Mouse (Mus musculus) midbrain, embryonic 16.5 days (tissue): ENCODE results near the gene Hacd4. TPM values are rescaled to one million over a fixed set of nuclear protein-coding genes. Genes with fewer than 3 reads are reported as not detected.
A peak's percentile ranks its signal among the peaks of the same experiment; 100 is the strongest.
"Not testable (repeated sequence)": the region's sequence is repeated elsewhere in the genome, so short reads cannot be mapped to it uniquely, and the experiment has no call there.

ENCODE experiments used
- ATAC-seq: fragments of 200-750 bp; cut with Nextera tagmentation; 2 replicates; pipeline ENCODE4 v1.8.0; 2017; ENCODE audit warnings: moderate TSS enrichment
- H3K27ac ChIP-seq: fragments of 300-500 bp; sonication (generic); 2 replicates; pipeline ENCODE4 v1.5.1; 2014; ENCODE audit warnings: mild to moderate bottlenecking, low read length, mixed read lengths
- H3K27me3 ChIP-seq: fragments of 300-500 bp; sonication (generic); 2 replicates; pipeline ENCODE4 v1.6.1; 2014; ENCODE audit warnings: low read depth, low read length, mixed read lengths; ENCODE audit not compliant: control insufficient read depth, insufficient read depth
- H3K36me3 ChIP-seq: fragments of 300-500 bp; sonication (generic); 2 replicates; pipeline ENCODE4 v1.6.1; 2014; ENCODE audit warnings: mild to moderate bottlenecking, low read length, moderate library complexity, mixed read lengths; ENCODE audit not compliant: control insufficient read depth, insufficient read depth
- H3K4me1 ChIP-seq: fragments of 300-500 bp; sonication (generic); 2 replicates; pipeline ENCODE4 v1.6.1; 2014; ENCODE audit warnings: mild to moderate bottlenecking, low read length, mixed read lengths; ENCODE audit not compliant: control insufficient read depth, insufficient read depth
- H3K4me2 ChIP-seq: fragments of 300-500 bp; sonication (generic); 2 replicates; pipeline ENCODE4 v1.6.1; 2014; ENCODE audit warnings: mild to moderate bottlenecking, low read length, mixed read lengths
- H3K4me3 ChIP-seq: fragments of 300-500 bp; sonication (generic); 2 replicates; pipeline ENCODE4 v1.5.1; 2014; ENCODE audit warnings: low read depth, mild to moderate bottlenecking, low read length, moderate library complexity, mixed read lengths
- H3K9ac ChIP-seq: fragments of 300-500 bp; sonication (generic); 2 replicates; pipeline ENCODE4 v1.6.1; 2014; ENCODE audit warnings: low read depth, low read length, mixed read lengths
- H3K9me3 ChIP-seq: fragments of 300-500 bp; sonication (generic); replicated peaks from 2 replicates; pipeline ENCODE4 v1.6.1; 2014; ENCODE audit warnings: mild to moderate bottlenecking, low read length, mixed read lengths; ENCODE audit not compliant: control insufficient read depth, poor library complexity, severe bottlenecking
- WGBS: fragments of 180-500 bp; shearing (Covaris S2); extraction: QIAGEN DNeasy Blood & Tissue Kit; methylation state at CpG from one replicate; pipeline ENCODE4 v1.1.7; 2014; 5-methylcytosine and 5-hydroxymethylcytosine counted together
- polyA plus RNA-seq: library from polyadenylated mRNA; unstranded; fragments of >200 nt; fragmentation: Nextera tagmentation; extraction: Ambion mirVana; gene quantifications from 2 replicates; pipeline ENCODE4 v1.2.1, GENCODE M21; 2015

Hacd4 gene
- polyA plus RNA-seq, 1 experiment from 2014 or later, result 3.8 TPM

DNA sequence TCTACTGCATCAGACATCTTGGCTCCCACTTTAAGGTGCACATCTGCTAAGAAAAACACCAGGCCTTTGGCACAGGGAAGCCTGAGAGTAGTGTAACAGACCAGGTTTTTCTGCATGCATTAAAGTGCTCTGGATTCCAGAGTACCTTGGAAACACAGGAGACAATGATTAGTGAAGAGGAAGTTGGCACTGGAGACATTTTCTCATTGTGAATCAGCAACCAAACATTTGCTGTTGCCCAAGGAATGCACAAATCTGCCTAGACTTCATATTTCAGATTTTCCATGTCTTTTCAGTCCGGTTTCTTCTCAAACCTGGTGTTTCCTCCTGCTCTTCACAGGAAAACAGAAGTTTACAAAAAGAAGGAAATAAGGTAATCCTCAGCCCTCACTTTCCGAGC, 26.4 kb downstream of the Hacd4 start:
- Histone ChIP-seq H3K4me3 (no peak overlapping the region), H3K27me3 (no peaks in the 10 kb centered on the region), H3K36me3 (peaks cover under 1% of the 10 kb centered on the region; the same call in 1 of the 2 replicates), H3K9me3 (no peaks in the 10 kb centered on the region), H3K9ac (no peak overlapping the region), H3K4me1 (no peaks in the 10 kb centered on the region), H3K4me2 (no peak overlapping the region), H3K27ac (no peak overlapping the region)
- 89% methylated on average over 2 of the region's 2 CpGs for WGBS
- no peak for ATAC-seq

DNA sequence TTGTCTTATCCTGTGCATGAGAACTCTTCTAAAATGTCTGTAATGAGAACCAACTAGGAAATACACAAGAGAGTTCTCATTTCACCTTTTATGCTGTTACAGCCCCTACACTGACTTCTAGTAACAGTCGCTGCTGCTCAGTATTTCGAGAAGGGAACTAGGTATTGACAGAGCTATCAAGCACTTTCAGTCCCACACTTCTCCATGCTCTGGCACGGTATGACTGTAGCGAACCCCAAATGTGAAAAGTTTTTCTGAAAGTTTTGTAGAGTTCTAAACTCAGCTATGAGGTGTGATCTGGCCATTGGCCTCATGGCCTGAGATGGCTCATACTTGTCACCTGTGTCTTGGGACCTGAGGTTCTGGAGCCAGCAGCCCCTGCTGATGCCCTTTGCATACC, 29.4 kb downstream of the Hacd4 start:
- Histone ChIP-seq H3K36me3 (peaks cover 3% of the 10 kb centered on the region; the same call in 1 of the 2 replicates), H3K4me3 (no peak overlapping the region), H3K4me1 (0 out of 2 replicates have a peak, but pooled peaks cover 2% of the 10 kb centered on the region), H3K9me3 (no peaks in the 10 kb centered on the region), H3K9ac (no peak overlapping the region), H3K27ac (no peak overlapping the region), H3K4me2 (no peak overlapping the region), H3K27me3 (no peaks in the 10 kb centered on the region)
- ATAC-seq, result no peak
- WGBS, result 95% methylated on average over 4 of the region's 4 CpGs

DNA sequence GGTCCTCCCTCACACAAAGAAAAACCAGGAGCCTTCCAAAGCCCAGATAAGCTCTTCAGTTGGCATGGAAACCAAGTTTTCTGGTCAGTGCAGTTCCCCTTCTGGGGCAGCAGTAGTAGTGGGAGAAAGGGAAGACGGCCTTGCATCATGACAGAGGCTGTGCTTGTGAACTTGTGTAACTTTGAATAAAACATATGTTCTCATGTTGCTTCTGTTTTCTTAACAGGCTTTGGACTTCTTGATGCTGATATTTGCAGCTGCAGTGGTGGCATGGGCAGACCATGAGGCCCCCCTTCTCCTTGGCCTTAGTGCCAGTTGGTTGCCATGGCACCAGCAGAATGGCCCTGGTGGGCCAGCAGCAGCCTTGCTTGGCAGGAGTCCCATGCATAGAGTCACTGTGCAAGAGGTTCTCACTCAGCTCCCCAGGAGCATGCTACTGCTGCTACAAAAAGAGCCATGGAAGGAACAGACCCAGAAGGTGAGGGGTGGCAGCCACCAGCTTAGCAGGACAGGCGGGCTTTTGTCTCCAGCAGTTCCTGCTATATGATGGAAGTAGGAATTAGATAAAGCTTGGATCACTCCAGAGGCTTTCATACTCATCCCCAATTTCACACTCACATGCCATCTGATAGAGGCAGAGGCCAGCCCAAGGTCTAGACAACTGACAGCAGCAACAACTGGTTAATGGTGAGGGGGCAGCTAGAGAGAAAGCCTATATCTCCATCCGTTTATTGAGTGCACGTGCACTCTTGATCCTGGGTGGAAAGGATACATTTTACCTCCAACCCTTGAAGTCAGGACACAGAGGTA, 31.6 kb downstream of the Hacd4 start:
- peak; percentile 98 for ATAC-seq
- peaks cover 3% of the 10 kb centered on the region; the same call in 1 of the 2 replicates for H3K36me3 ChIP-seq
- H3K4me3 ChIP-seq, result no peak overlapping the region
- no peak overlapping the region for H3K9ac ChIP-seq
- WGBS, result 45% methylated on average over 4 of the region's 4 CpGs
- no peaks in the 10 kb centered on the region for H3K27me3 ChIP-seq
- 0 out of 2 replicates have a peak, but pooled peaks cover 2% of the 10 kb centered on the region for H3K4me1 ChIP-seq
- H3K4me2 ChIP-seq, result no peak overlapping the region
- H3K9me3 ChIP-seq, result no peaks in the 10 kb centered on the region
- H3K27ac ChIP-seq, result 0 out of 2 replicates have a peak overlapping the region, but pooled peaks have one; percentile 24

DNA sequence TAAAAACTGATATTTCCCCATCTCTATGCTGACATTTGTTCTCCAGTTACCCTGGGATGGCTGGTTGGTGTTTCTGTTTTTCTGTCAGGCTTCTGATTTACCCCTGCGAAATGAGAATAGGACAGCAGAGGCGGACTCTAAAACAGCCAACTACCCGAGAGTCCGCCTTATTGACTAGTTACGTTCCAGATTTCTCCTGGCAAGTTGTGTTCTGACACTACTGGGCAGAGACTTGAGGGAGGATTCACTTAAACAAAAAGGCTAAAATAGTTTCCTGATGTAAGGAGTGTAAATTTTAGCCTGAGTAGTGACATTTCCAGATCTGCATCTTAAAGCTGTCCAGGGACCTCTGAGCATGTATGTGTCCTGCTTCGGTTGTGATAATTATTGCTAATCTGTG, 35.8 kb downstream of the Hacd4 start:
- H3K4me1 ChIP-seq, result 0 out of 2 replicates have a peak, but pooled peaks cover 2% of the 10 kb centered on the region
- H3K9ac ChIP-seq, result no peak overlapping the region
- no peaks in the 10 kb centered on the region for H3K27me3 ChIP-seq
- H3K4me2 ChIP-seq, result no peak overlapping the region
- 90% methylated on average over 6 of the region's 6 CpGs for WGBS
- H3K36me3 ChIP-seq, result peaks cover 3% of the 10 kb centered on the region; the same call in 1 of the 2 replicates
- no peak for ATAC-seq
- H3K27ac ChIP-seq, result no peak overlapping the region
- H3K9me3 ChIP-seq, result no peaks in the 10 kb centered on the region
- H3K4me3 ChIP-seq, result no peak overlapping the region

DNA sequence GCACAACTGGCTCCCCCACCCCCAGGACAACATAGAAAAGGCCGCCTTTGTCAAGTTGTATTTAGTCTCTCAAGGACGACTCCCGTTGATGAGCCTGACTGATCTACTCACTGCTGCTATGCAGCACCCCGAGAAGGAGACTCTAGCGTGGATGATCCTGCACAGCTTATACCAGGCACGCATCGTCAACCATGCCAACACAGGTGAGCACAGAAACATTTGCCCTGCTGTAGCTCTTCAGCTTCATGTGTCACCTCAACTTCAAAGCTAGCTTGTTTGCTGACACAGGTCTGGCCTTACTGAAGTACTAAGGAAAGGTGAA, 37.8 kb downstream of the Hacd4 start:
- Histone ChIP-seq H3K36me3 (no peaks in the 10 kb centered on the region), H3K27me3 (no peaks in the 10 kb centered on the region), H3K27ac (no peak overlapping the region), H3K9me3 (no peaks in the 10 kb centered on the region), H3K4me3 (no peak overlapping the region), H3K4me1 (no peaks in the 10 kb centered on the region), H3K4me2 (no peak overlapping the region), H3K9ac (no peak overlapping the region)
- ATAC-seq, result no peak
- 84% methylated on average over 7 of the region's 7 CpGs for WGBS

DNA sequence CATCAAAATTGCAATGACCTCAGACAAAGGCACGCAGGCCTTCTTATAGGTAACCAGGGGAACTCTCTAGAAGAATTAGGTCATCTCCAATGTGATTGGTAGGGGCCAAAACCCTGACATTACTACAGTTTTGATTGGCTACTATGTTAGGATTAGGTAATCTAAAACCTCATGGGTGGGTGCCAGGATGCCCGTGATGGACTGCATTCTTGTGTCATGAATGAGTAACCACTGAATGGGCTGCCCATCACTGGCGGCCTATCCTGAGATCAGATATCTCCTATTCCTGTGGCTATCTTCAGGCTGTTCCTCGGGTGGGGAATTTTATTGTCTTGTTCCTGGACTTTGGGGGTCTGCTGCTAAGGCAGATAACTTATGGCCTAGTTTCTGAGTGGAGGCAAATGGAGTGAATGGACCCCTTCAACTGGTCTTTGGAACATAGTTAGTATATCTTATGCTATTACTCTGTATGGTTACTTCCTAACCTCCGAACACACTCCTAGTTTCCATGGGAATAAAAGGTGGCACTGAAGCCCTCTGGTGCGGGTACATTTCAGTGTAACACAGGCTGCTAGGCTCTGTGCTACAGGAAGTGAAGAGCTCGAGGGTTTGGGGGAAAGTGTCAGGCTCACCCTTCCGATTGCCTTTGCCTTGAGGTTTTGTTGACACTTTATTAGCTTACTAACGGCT, 38.3 kb downstream of the Hacd4 start:
- H3K9ac ChIP-seq, result no peak overlapping the region
- no peaks in the 10 kb centered on the region for H3K27me3 ChIP-seq
- 90% methylated on average over 9 of the region's 9 CpGs for WGBS
- H3K4me3 ChIP-seq, result no peak overlapping the region
- H3K36me3 ChIP-seq, result no peaks in the 10 kb centered on the region
- no peak overlapping the region for H3K4me2 ChIP-seq
- ATAC-seq, result no peak
- no peak overlapping the region for H3K27ac ChIP-seq
- no peaks in the 10 kb centered on the region for H3K4me1 ChIP-seq
- H3K9me3 ChIP-seq, result no peaks in the 10 kb centered on the region

DNA sequence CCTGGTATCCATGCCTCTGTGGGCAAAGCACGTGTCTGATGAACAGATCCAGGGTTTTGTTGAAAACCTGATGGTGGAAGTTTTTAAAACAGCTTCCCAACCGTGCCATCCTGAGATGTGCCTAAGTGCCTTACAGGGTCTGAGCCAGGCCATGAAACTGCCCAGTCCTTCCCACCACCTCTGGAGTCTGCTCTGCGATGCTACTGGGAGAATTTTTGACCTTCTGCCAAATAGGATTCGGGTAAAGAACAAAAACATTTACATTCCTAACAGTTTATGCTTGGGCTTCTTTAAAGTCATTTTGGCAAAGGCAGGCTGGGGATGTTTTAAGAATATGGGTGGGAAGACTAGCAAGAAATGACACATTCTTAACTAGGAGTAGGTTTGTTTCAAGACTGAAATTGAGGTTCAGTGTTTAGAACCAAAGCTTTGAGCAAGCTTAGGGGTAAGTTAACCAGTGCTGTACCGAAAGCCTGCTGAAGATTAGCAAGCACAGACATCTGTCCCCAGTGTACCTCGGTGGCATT, 41.7 kb downstream of the Hacd4 start:
- Histone ChIP-seq H3K9me3 (no peaks in the 10 kb centered on the region), H3K27me3 (no peaks in the 10 kb centered on the region), H3K4me3 (no peak overlapping the region), H3K36me3 (peaks cover 12% of the 10 kb centered on the region), H3K4me1 (no peaks in the 10 kb centered on the region), H3K27ac (no peak overlapping the region), H3K9ac (no peak overlapping the region), H3K4me2 (no peak overlapping the region)
- WGBS, result 78% methylated on average over 6 of the region's 6 CpGs
- no peak for ATAC-seq

DNA sequence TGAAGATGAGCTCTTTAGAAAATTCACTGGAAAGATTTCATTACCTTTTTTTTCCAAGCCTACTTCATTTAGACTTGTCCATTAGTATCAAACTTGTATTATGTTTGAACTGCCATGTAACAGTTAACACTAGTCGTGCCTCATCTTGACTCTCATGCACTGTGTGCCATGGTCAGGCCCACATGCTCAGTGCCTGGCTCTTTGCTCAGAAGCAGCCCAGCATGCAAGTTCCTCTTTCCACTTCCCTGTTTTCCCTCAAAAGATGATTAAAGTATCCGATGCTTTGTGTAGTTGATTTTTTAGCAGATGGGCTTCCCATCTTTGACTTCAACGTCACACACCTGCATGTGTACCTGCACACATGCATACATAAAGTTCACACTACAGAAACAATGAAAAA, 43.0 kb downstream of the Hacd4 start:
- no peak overlapping the region for H3K4me2 ChIP-seq
- ATAC-seq, result no peak
- H3K4me3 ChIP-seq, result no peak overlapping the region
- no peak overlapping the region for H3K9ac ChIP-seq
- H3K36me3 ChIP-seq, result peaks cover 12% of the 10 kb centered on the region
- no peak overlapping the region for H3K27ac ChIP-seq
- H3K4me1 ChIP-seq, result no peaks in the 10 kb centered on the region
- WGBS, result 94% methylated on average over 3 of the region's 3 CpGs
- no peaks in the 10 kb centered on the region for H3K27me3 ChIP-seq
- no peaks in the 10 kb centered on the region for H3K9me3 ChIP-seq

DNA sequence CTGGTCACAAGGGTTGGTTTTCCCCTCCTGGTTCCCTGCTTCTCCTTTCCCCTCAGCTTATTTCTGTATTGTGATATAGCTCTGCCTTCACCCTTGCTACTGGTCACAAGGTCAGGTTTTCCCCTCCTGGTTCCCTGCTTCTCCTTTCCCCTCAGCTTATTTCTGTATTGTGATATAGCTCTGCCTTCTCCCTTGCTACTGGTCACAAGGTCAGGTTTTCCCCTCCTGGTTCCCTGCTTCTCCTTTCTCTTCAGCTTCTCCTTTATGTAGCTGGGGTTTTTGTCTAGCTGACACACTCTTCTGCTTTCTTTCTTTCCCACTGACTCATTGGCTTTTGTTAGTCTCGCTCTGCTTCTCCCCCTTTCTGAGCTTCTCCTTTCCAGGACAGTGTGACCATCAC, 48.1 kb downstream of the Hacd4 start:
- not testable (repeated sequence) for H3K9ac ChIP-seq, H3K27me3 ChIP-seq, H3K4me3 ChIP-seq, H3K27ac ChIP-seq, ATAC-seq, H3K4me2 ChIP-seq, H3K4me1 ChIP-seq, H3K9me3 ChIP-seq
- WGBS, result 53% methylated on average over 1 of the region's 1 CpGs
- H3K36me3 ChIP-seq, result peaks cover 12% of the 10 kb centered on the region
